Mouse (Mus musculus): ENCODE data around the gene Pde9a. TPM values are rescaled to one million over a fixed set of nuclear protein-coding genes. Genes with fewer than 3 reads are reported as not detected.

Gene Pde9a
- total and polyA plus RNA-seq, 2 experiments from 2014 or later, result 43.6 to 43.9 TPM

DNA sequence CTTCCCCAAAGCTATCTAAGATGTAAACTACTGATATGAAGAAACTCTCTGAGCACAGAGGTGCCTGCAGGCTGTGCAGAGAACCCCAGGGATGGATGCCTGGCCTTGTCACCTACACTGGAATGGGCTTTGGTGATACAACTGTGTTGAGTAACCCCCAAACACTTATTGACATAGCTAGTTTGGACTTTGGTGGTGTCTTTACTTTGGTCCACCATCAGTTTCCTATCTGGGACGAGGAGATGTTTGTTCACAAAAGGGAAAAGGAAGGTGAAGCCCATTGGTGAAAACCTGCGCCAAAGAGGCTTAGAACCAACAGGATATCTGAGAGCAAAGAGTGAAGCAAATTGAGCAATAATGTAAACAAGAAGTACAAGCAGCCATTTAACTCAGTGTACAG, 15.8 kb upstream of the Pde9a start:
- Histone ChIP-seq H3K9me3 (ENCODE audit: low read length) (no peaks in the 10 kb centered on the region), H3K27ac (ENCODE audit: low read depth, low read length) (no peak overlapping the region), H3K36me3 (ENCODE audit: insufficient read depth) (no peaks in the 10 kb centered on the region), H3K4me2 (ENCODE audit: low read depth) (no peak overlapping the region), H3K9ac (no peak overlapping the region), H3K4me1 (ENCODE audit: insufficient read depth) (no peaks in the 10 kb centered on the region), H3K27me3 (ENCODE audit: insufficient read depth, low read length) (no peaks in the 10 kb centered on the region), H3K4me3 (ENCODE audit: low read depth, low read length) (no peak overlapping the region)
- no peak for ATAC-seq
- 88% methylated on average over 2 of the region's 2 CpGs for WGBS
- TF ChIP-seq CTCF (IDR thresholded peaks at IDR 0.05; ENCODE audit: low read depth), result no peak
- DNase-seq, result no peak

- Histone ChIP-seq H3K4me3 (ENCODE audit: low read depth, low read length) (no peak overlapping the region), H3K36me3 (ENCODE audit: insufficient read depth) (no peaks in the 10 kb centered on the region), H3K27me3 (ENCODE audit: insufficient read depth, low read length) (no peaks in the 10 kb centered on the region), H3K27ac (ENCODE audit: low read depth, low read length) (no peak overlapping the region), H3K9me3 (ENCODE audit: low read length) (no peaks in the 10 kb centered on the region), H3K4me2 (ENCODE audit: low read depth) (no peak overlapping the region), H3K9ac (no peak overlapping the region), H3K4me1 (ENCODE audit: insufficient read depth) (no peaks in the 10 kb centered on the region)
- DNase-seq (no peak), ATAC-seq (peak; percentile 54; the same call in 1 of the 2 replicates)
- no peak for TF ChIP-seq CTCF (IDR thresholded peaks at IDR 0.05; ENCODE audit: low read depth)
Measured at GRCm38 (mm10) chr17:31370931-31371330, 15.1 kb upstream of the Pde9a start.

DNA sequence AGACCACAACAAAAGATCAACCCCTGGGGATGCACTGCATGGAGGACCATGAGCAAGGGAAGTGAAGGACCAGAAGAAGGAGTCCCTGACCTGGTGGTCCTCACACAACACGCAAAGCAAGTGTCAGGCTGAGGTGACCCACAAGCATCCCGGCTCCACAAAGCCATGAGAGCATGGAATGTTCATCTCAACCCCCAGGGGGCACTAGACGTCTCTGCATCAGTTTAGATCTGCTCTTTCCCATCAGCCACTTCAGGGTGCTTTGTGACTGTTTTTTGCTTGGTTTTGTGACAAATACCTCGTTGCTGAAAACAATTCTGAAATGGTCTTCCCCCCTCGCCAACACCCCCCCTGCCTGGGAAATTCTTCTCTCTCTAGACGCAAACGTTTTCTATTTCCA, 8.0 kb upstream of the Pde9a start:
- H3K27ac ChIP-seq (ENCODE audit: low read depth, low read length), result peak overlapping the region; percentile 42; the same call in 1 of the 2 replicates
- ATAC-seq (peak; percentile 88), DNase-seq (peak; percentile 86)
- H3K36me3 ChIP-seq (ENCODE audit: insufficient read depth), result no peaks in the 10 kb centered on the region
- H3K9ac ChIP-seq, result peak overlapping the region; percentile 22; the same call in 1 of the 2 replicates
- H3K27me3 ChIP-seq (ENCODE audit: insufficient read depth, low read length), result no peaks in the 10 kb centered on the region
- peak overlapping the region; percentile 38 for H3K4me2 ChIP-seq (ENCODE audit: low read depth)
- no peaks in the 10 kb centered on the region for H3K9me3 ChIP-seq (ENCODE audit: low read length)
- H3K4me1 ChIP-seq (ENCODE audit: insufficient read depth), result peaks cover 6% of the 10 kb centered on the region; the same call in 1 of the 2 replicates
- no peak overlapping the region for H3K4me3 ChIP-seq (ENCODE audit: low read depth, low read length)
- peak; percentile 92 for TF ChIP-seq CTCF (IDR thresholded peaks at IDR 0.05; ENCODE audit: low read depth)
- WGBS, result 3% methylated on average over 7 of the region's 7 CpGs

DNA sequence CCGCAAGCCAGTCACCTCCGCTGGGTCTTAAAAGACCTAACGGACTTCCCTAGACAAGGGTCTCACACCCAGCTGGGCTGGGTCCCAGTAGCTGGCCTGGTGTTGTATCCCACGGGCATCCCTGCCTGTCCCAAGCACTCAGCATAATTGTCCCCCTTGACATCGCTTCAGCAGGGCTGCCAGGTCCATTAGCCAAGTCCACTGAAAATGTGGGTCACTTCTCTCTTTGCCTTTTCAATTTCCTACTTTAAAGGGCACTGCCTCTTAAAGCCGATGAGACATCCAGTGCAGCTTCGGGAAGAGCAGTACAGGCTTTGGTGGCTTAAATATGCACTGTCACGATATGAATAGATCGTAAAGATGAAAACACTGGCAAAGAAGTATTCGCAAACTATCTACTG, 7.6 kb upstream of the Pde9a start:
- peak overlapping the region; percentile 42; the same call in 1 of the 2 replicates for H3K27ac ChIP-seq (ENCODE audit: low read depth, low read length)
- H3K4me3 ChIP-seq (ENCODE audit: low read depth, low read length), result no peak overlapping the region
- H3K9me3 ChIP-seq (ENCODE audit: low read length), result no peaks in the 10 kb centered on the region
- 38% methylated on average over 10 of the region's 10 CpGs for WGBS
- peak overlapping the region; percentile 22; the same call in 1 of the 2 replicates for H3K9ac ChIP-seq
- peak overlapping the region; percentile 38 for H3K4me2 ChIP-seq (ENCODE audit: low read depth)
- no peak for DNase-seq
- peaks cover 6% of the 10 kb centered on the region; the same call in 1 of the 2 replicates for H3K4me1 ChIP-seq (ENCODE audit: insufficient read depth)
- no peaks in the 10 kb centered on the region for H3K36me3 ChIP-seq (ENCODE audit: insufficient read depth)
- ATAC-seq, result peak; percentile 74
- no peaks in the 10 kb centered on the region for H3K27me3 ChIP-seq (ENCODE audit: insufficient read depth, low read length)
- no peak for TF ChIP-seq CTCF (IDR thresholded peaks at IDR 0.05; ENCODE audit: low read depth)

GRCm38 (mm10) chr17:31379086-31379485, 6.9 kb upstream of the Pde9a start:
- Histone ChIP-seq H3K36me3 (ENCODE audit: insufficient read depth) (no peaks in the 10 kb centered on the region), H3K4me2 (ENCODE audit: low read depth) (no peak overlapping the region), H3K27ac (ENCODE audit: low read depth, low read length) (no peak overlapping the region), H3K9me3 (ENCODE audit: low read length) (no peaks in the 10 kb centered on the region), H3K9ac (no peak overlapping the region), H3K4me1 (ENCODE audit: insufficient read depth) (peaks cover 6% of the 10 kb centered on the region; the same call in 1 of the 2 replicates), H3K4me3 (ENCODE audit: low read depth, low read length) (no peak overlapping the region), H3K27me3 (ENCODE audit: insufficient read depth, low read length) (no peaks in the 10 kb centered on the region)
- ATAC-seq (no peak), DNase-seq (no peak)
- 73% methylated on average over 2 of the region's 2 CpGs for WGBS
- TF ChIP-seq CTCF (IDR thresholded peaks at IDR 0.05; ENCODE audit: low read depth), result peak; percentile 39; the same call in 1 of the 2 replicates

DNA sequence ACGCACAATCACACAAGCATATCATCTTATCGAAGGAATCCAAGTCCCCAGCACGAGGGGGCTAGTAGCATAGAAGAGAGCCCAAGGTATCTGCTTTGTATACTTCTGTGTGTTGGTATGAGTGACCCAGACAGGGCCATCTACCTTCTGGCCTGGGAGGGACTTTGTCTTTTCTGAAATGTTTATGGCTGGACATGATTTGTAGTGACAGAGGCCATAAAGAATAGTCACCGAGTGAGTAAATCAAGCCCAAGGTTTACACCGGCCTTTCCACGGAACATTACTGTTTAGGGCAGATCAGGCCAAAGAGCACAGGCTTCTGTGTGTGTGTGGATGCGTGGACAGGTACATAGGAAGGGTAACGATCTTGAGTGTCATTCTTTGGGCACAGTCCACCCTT, 6.1 kb upstream of the Pde9a start:
- no peak for ATAC-seq
- no peak for DNase-seq
- no peak overlapping the region for H3K27ac ChIP-seq (ENCODE audit: low read depth, low read length)
- H3K27me3 ChIP-seq (ENCODE audit: insufficient read depth, low read length), result no peaks in the 10 kb centered on the region
- TF ChIP-seq CTCF (IDR thresholded peaks at IDR 0.05; ENCODE audit: low read depth), result no peak
- H3K36me3 ChIP-seq (ENCODE audit: insufficient read depth), result no peaks in the 10 kb centered on the region
- 91% methylated on average over 8 of the region's 8 CpGs for WGBS
- H3K9me3 ChIP-seq (ENCODE audit: low read length), result no peaks in the 10 kb centered on the region
- H3K9ac ChIP-seq, result no peak overlapping the region
- H3K4me1 ChIP-seq (ENCODE audit: insufficient read depth), result peaks cover 6% of the 10 kb centered on the region
- H3K4me3 ChIP-seq (ENCODE audit: low read depth, low read length), result no peak overlapping the region
- H3K4me2 ChIP-seq (ENCODE audit: low read depth), result no peak overlapping the region

- 77% methylated on average over 6 of the region's 6 CpGs for WGBS
- H3K4me1 ChIP-seq (ENCODE audit: insufficient read depth), result peaks cover 15% of the 10 kb centered on the region
- no peaks in the 10 kb centered on the region for H3K9me3 ChIP-seq (ENCODE audit: low read length)
- H3K27ac ChIP-seq (ENCODE audit: low read depth, low read length), result no peak overlapping the region
- DNase-seq, result no peak
- H3K27me3 ChIP-seq (ENCODE audit: insufficient read depth, low read length), result no peaks in the 10 kb centered on the region
- no peaks in the 10 kb centered on the region for H3K36me3 ChIP-seq (ENCODE audit: insufficient read depth)
- H3K9ac ChIP-seq, result no peak overlapping the region
- no peak for TF ChIP-seq CTCF (IDR thresholded peaks at IDR 0.05; ENCODE audit: low read depth)
- no peak overlapping the region for H3K4me3 ChIP-seq (ENCODE audit: low read depth, low read length)
- no peak for ATAC-seq
- H3K4me2 ChIP-seq (ENCODE audit: low read depth), result no peak overlapping the region
Measured at GRCm38 (mm10) chr17:31383320-31383719, 2.7 kb upstream of the Pde9a start.
